Mouse (Mus musculus) cortical plate, adult 2 months (tissue): Measurements from ENCODE around the gene Lztr1. TPM values are rescaled to one million over a fixed set of nuclear protein-coding genes. Genes with fewer than 3 reads are reported as not detected.
"Not testable (repeated sequence)": the region's sequence is repeated elsewhere in the genome, so short reads cannot be mapped to it uniquely, and the experiment has no call there.

Experiments used
- H3K27ac ChIP-seq: fragments of 200-500 bp; 2 replicates; pipeline ENCODE4 v1.5.1; 2012; ENCODE audit warnings: low read length, control low read depth, inconsistent platforms; ENCODE audit not compliant: insufficient read depth
- H3K4me1 ChIP-seq: fragments of 200-500 bp; 2 replicates; pipeline ENCODE4 v1.6.1; 2011; ENCODE audit warnings: low read length; ENCODE audit not compliant: control insufficient read depth, insufficient read depth
- H3K4me3 ChIP-seq: fragments of 200-500 bp; 2 replicates; pipeline ENCODE4 v1.5.1; 2011; ENCODE audit warnings: mild to moderate bottlenecking, low read length, control low read depth; ENCODE audit not compliant: insufficient read depth
- CTCF ChIP-seq: fragments of 200-500 bp; IDR thresholded peaks from 2 replicates; pipeline ENCODE4 v1.5.1; 2011; ENCODE audit warnings: mild to moderate bottlenecking, control low read depth, low read length; ENCODE audit not compliant: insufficient read depth; ENCODE audit errors: extremely low read depth
- POLR2A ChIP-seq: fragments of 200-500 bp; IDR thresholded peaks from 2 replicates; pipeline ENCODE4 v1.6.1; 2011; ENCODE audit warnings: mild to moderate bottlenecking, low read length, control low read depth; ENCODE audit not compliant: insufficient read depth; ENCODE audit errors: extremely low read depth
- polyA plus RNA-seq: library from polyadenylated mRNA; depleted of rRNA; stranded (reverse); fragments of >200 nt; gene quantifications from 2 replicates; pipeline ENCODE4 v1.2.3, GENCODE M21; 2012

Lztr1 gene
- polyA plus RNA-seq, 1 experiment: 330 TPM

DNA sequence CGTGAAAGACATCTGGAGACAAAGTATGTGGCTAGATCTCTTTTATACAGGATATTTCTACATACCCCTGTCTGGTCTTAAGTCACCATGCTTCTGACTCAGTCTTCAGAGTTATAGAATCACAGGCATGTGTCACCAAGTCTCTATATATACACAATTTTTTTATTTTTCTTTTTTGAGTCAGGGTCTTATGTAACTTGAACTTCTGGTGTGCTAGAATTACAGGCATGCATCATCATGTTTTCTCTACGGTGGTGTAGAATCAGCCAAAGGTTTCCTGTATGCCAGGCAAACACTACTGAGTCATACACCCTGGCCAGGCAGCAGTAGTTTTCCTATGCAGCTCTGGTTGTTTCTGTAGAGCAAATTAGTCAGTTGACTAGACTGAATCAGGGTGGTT lies 34.1 kb downstream of the Lztr1 start:
- TF ChIP-seq POLR2A: no peak
- TF ChIP-seq CTCF: no peak
- peak overlapping the region; percentile 55 for H3K27ac ChIP-seq
- H3K4me1 ChIP-seq: no peaks in the 10 kb centered on the region
- H3K4me3 ChIP-seq: no peak overlapping the region

DNA sequence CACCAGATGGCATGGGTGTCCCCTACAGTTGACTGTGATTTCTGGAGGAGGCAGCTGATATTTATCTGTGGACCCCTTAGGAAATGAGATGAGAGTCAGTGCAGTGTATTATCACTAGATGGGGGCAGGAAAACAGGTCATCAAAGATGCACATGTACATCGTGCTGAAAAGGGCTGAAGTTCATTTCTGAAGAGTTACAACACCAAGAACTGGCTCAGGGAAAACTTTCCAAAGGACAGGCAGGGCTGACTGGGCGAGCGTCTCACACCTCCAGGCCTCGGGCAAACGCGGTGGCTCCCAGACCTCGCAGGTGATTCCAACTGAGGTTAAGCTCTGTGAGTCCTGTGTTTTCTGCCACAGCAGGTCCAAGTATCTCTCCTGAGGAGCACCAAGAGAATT lies 44.3 kb downstream of the Lztr1 start:
- no peak overlapping the region for H3K4me3 ChIP-seq
- no peak overlapping the region for H3K27ac ChIP-seq
- peaks cover 3% of the 10 kb centered on the region; the same call in 1 of the 2 replicates for H3K4me1 ChIP-seq
- TF ChIP-seq POLR2A: no peak
- no peak for TF ChIP-seq CTCF

DNA sequence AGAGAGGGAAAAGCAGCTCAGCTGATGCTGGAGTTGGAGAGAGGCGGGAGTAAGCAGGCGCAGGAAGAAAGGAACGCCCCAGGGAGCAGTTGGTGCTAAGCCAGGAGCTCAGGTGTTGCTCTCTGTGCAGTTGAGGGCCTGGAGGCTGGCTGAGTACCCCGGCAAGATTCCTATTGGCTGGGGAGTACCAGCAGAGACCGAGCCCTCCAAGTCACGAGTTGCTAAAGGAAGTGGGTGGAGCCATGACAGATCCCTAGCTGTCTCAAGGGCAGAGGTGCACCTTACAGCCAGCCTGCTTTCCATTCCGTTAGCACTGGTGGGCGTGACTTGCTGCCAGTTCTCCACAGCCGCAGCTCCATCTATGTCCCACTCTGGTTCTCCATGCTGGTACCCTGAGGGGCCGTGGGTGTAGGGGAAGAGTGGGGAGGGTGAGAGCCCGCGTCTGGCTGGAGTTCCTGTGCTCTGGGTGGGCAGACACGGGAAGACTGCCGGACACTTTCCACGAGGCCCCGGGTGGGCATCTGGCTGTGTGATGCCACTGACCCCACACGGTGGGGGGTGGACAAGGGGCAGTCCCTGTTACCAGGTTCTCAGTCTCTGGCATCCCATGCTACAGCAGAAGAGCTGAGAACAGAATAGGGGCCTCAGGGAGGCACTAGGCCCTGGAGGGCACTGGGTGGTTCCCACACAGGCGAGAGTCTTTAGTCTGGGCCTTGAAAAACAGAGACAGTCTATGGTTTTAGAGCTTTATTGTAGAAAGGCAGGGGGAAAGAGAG lies 45.6 kb downstream of the Lztr1 start:
- Histone ChIP-seq H3K4me3 (no peak overlapping the region), H3K27ac (no peak overlapping the region), H3K4me1 (peaks cover 5% of the 10 kb centered on the region; the same call in 1 of the 2 replicates)
- no peak for TF ChIP-seq CTCF
- peak; percentile 44; the same call in 1 of the 2 replicates for TF ChIP-seq POLR2A

DNA sequence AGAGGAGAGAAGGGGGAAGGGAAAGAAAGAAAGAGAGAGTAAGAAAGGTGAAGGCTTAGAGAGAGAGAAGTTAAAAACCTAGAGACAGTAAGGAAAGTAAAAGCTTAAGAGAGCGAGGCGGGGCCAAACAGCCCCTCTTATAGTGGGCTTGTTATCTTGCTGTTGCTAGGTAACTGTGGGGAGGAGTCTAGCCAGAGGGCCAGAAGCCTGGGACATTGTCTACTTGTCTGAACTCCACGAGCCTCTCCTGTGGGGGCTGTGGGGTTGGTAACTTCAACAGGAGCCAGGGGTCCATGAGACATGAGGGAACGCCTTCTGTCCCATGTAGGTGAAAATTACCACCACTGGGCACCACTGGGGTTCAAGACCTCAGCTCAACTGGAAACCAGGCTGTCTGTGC lies 46.2 kb downstream of the Lztr1 start:
- H3K4me3 ChIP-seq, H3K27ac ChIP-seq, H3K4me1 ChIP-seq: not testable (repeated sequence)

DNA sequence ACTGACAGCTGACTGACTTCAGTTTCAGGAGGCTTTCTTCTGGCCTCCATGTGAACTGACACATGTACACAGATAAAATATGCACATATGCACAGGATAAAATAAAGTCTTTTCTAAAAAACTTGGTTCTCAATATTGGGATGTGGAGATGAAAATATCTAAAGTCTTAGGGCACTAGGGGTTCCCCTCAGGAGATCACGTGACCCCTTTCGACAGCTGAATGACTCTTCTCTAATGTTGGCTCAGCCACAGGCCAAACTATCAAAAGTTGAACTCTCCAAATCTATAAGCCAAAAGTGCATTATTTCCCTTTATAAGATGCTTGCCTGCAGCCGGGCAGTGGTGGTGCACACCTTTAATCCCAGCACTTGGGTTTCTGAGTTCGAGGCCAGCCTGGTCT lies 47.7 kb downstream of the Lztr1 start:
- H3K27ac ChIP-seq: no peak overlapping the region
- H3K4me3 ChIP-seq: no peak overlapping the region
- no peak for TF ChIP-seq POLR2A
- TF ChIP-seq CTCF: no peak
- H3K4me1 ChIP-seq: peaks cover 5% of the 10 kb centered on the region; the same call in 1 of the 2 replicates

DNA sequence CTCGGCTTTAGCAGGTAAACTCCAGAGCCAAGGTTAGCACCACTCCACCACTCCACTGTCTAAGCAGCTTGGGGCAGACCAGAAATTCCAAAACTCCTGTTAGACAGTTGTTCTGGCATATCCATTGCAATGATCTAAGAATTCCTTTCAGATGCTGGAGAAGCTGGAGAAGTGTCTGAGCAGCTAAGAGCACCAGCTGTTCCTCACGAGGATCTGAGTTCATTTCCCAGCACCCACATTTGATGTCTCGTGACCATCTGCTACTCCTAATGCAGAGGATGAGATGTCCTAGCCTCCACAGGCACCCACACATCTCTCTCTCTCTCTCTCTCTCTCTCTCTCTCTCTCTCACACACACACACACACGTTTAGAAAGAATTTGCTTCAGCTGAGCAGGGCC lies 48.4 kb downstream of the Lztr1 start:
- Histone ChIP-seq H3K27ac (no peak overlapping the region), H3K4me3 (no peak overlapping the region), H3K4me1 (peaks cover 7% of the 10 kb centered on the region; the same call in 1 of the 2 replicates)
- TF ChIP-seq POLR2A: no peak

DNA sequence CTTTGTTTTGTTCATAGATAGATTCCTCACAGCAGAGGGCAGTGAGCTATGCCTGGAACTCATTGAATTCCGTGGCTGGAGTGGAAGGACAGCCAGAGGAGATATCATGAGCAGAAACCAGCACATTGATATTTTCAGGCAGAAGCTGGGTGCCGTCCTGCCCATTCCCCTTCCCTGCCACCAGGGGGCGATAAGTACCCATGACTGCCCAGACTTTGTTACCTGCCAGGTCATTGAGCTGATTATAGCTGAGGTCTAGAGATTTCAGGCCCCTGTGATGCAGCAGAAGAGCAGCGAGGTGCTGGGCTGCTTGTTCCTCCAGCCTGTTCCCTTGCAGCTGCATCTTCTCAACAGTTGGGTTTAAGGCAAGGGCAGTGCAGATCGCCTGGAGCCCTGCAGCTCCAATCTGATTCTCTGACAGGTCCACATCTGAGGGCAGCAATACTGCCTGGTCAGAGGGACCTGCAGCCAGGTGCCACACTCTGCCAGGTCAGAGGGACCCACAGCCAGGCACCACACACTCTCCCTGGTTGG lies 49.5 kb downstream of the Lztr1 start:
- peaks cover 7% of the 10 kb centered on the region; the same call in 1 of the 2 replicates for H3K4me1 ChIP-seq
- H3K4me3 ChIP-seq: no peak overlapping the region
- TF ChIP-seq POLR2A: no peak
- peak; percentile 96 for TF ChIP-seq CTCF
- no peak overlapping the region for H3K27ac ChIP-seq

GRCm38 (mm10) chr16:17558811-17559210 lies 50.3 kb downstream of the Lztr1 start:
- no peak overlapping the region for H3K27ac ChIP-seq
- TF ChIP-seq POLR2A (no peak), CTCF (no peak)

DNA sequence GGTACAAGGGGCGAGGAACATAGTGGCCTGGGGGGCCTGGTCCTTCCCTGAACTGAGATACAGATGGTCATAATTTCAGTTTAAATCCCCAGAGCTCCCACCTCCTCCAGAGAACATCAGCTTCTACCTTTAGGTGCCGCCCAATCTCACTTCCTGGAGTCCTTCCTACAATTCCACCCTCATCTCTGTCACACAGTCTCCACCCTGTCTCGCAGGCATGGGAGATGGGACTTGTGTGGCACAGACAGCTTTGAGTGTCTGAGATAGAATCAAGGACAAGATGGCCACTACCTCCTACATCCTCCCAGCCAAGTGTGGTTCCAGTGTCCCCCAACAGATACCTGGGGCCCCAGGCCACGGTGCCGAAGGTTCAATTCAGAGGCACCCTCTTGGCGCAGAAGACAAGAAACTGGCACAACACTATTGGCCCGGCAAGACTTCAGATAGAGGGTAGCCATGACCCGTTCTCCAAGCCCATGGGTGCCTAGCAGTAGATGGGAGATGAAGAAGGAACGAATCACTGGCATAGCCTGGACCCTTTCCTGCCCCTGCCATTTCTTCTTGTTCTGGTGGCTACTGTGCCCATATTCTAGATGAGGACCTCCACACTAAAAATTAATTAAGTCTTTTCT lies 51.0 kb downstream of the Lztr1 start:
- H3K27ac ChIP-seq: no peak overlapping the region
- TF ChIP-seq CTCF (no peak), POLR2A (no peak)

More at GRCm38 (mm10) chr16:17558811-17559210, 50.3 kb downstream of the Lztr1 start:
- H3K4me3 ChIP-seq: no peak overlapping the region
- H3K4me1 ChIP-seq: peaks cover 7% of the 10 kb centered on the region; the same call in 1 of the 2 replicates

DNA sequence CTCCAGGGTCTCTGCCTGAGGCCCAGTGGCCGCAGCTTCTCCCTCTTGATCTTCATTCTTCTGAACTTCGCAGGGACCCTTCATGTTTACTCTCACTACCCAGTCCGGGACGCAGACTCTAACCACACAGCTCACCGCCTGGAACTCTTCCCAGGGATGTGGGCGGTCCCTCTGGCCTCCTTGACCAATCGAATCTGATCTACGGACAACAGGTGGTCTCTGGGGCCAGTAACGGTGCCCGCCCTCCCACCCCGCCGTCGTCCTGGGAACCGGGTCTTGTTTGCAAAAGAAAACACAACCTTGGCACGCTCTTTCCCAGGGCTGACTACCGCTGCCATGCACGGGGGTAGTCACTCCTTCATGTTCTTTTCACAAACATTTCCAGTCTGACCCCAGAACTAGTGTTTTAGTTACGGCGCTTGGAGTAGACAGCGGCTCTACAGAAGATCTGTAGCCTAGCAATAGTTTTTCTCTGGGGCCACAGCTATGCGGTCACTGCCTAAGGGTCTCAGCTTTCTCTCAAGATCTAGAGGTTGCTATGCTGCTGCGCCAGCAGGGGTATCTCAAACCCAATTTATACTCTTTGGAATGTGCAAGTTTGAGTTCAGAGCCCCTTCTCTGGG lies 52.8 kb downstream of the Lztr1 start, which contains the start of gene Lrrc74b:
TSS of gene Lrrc74b (minus strand) at position 120 of the 623 bp plus-strand sequence.
- H3K4me1 ChIP-seq: peaks cover 15% of the 10 kb centered on the region; the same call in 1 of the 2 replicates
- H3K27ac ChIP-seq: peak within 1 kb of the TSS; percentile 58; the same call in 1 of the 2 replicates

More for the DNA sequence above, 51.0 kb downstream of the Lztr1 start:
- peaks cover 10% of the 10 kb centered on the region; the same call in 1 of the 2 replicates for H3K4me1 ChIP-seq
- no peak overlapping the region for H3K4me3 ChIP-seq

More for the DNA sequence above, 52.8 kb downstream of the Lztr1 start, which contains the start of gene Lrrc74b:
- H3K4me3 ChIP-seq: peak within 1 kb of the TSS; percentile 4; the same call in 1 of the 2 replicates
- TF ChIP-seq CTCF (no peak), POLR2A (no peak)
